ENCODE assay signal across 19 mouse cellular contexts in the genomic region with DNA sequence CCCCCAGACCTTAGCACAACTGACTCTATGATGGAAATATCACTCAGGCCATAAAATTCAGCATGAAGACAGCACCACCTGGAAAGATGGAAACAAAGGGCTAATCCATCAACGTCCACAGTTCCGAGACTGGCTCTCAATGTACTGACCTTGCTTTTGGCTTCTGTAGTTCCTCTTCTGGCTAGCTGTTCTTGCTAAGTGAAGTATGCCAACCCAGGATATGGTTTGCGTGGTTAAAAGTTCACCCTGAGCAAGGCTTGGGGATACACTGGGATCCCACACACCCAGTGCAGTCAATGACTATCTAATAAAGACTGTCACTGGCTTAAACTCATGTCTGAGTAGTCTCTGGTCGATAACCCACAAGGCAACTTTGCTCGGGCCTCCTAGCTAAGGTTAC.
"Had no signal": no experiment of that assay in that cellular context is flagged by ENCODE, and none has a peak within 500 bp of the region (broad histone marks: within the 10 kb centered on the region; RNA-seq: fewer than 3 reads in every experiment).

No protein-coding gene starts in this region.

- H3K27me3 ChIP-seq: limb, embryonic 13.5 days; liver, embryonic 12.5 days; liver, embryonic 15.5 days; lung, embryonic 15.5 days had no signal

- H3K4me2 ChIP-seq: limb, embryonic 13.5 days; liver, embryonic 12.5 days; liver, embryonic 15.5 days; lung, embryonic 15.5 days; midbrain, embryonic 11.5 days had no signal

- H3K4me3 ChIP-seq: layer of hippocampus, adult 2 months; limb, embryonic 10.5 days; limb, embryonic 13.5 days; liver, embryonic 12.5 days; liver, embryonic 15.5 days; lung, embryonic 15.5 days had no signal

- H3K9me3 ChIP-seq: limb, embryonic 10.5 days; limb, embryonic 13.5 days; liver, embryonic 12.5 days; liver, embryonic 15.5 days; lung, embryonic 15.5 days had no signal

- DNase-seq: kidney, adult 9 months; kidney, postnatal 14 days; layer of hippocampus, adult 9-11 months; liver; lung, adult 18-20 months; lung, postnatal 10 days; lung, postnatal 36 days; midbrain, embryonic 14.5 days; thymus, adult 2 months; thymus, postnatal 14 days; thymus, postnatal 4 days had no signal

- H3K9ac ChIP-seq: limb, embryonic 13.5 days; liver, embryonic 12.5 days; liver, embryonic 15.5 days; lung, embryonic 15.5 days had no signal

- H3K36me3 ChIP-seq: limb, embryonic 10.5 days; limb, embryonic 13.5 days; liver, embryonic 12.5 days; liver, embryonic 15.5 days; lung, embryonic 15.5 days had no signal

- H3K27ac ChIP-seq: layer of hippocampus, adult 2 months; limb, embryonic 10.5 days; limb, embryonic 13.5 days; liver, embryonic 12.5 days; liver, embryonic 15.5 days; lung, embryonic 15.5 days; stomach, postnatal 0 days had no signal

- H3K4me1 ChIP-seq: liver, embryonic 12.5 days; liver, embryonic 15.5 days; lung, embryonic 15.5 days had no signal

- ATAC-seq: liver, embryonic 12.5 days had no signal
